Mouse (Mus musculus) thymus, adult 2 months (tissue): ENCODE measurements around the gene B4galnt4.

Experiments
- CTCF ChIP-seq: fragments of 200-500 bp; IDR thresholded peaks from 2 replicates; pipeline ENCODE4 v1.5.1; 2012; ENCODE audit warnings: mild to moderate bottlenecking, control low read depth, low read length, moderate library complexity, borderline replicate concordance; ENCODE audit not compliant: control insufficient read depth, poor library complexity, insufficient read depth; ENCODE audit errors: extremely low read depth
- POLR2A ChIP-seq: fragments of 200-500 bp; IDR thresholded peaks from 2 replicates; pipeline ENCODE4 v1.6.1; 2012; ENCODE audit warnings: mild to moderate bottlenecking, low read length, control low read depth, moderate library complexity; ENCODE audit not compliant: control insufficient read depth, poor library complexity, insufficient read depth; ENCODE audit errors: extremely low read depth

DNA sequence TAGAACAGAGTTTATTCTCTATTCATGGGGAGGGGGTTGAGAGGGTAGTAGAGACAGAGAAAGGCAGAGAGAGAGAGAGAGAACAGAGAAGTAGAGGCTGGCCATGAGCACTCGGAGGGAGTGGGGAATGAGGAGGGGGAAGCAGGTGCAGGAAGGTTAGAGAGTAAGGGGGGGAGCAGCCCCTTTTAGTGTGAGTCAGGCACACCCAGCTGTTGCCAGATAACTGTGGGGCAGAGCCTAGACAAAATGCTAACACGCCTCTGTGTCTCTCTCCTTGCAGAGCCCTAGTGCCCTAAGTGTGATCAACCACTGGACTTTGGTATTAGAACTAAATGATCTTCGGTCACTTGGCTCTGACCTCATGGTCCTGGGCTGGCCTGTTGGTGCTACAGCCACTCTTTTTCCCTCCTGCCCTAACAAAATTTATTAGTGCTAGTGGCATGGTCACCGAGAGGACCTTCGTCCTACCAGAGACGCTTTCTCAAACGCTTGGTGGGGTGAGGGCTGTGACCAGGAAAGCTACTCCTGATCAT, 49.6 kb upstream of the B4galnt4 start:
- TF ChIP-seq POLR2A: no peak
- no peak for TF ChIP-seq CTCF
